Mouse (Mus musculus) forebrain, postnatal 0 days (tissue): ENCODE data around the gene Ttc4. TPM values are rescaled to one million over a fixed set of nuclear protein-coding genes. Genes with fewer than 3 reads are reported as not detected.

Source experiments
- ATAC-seq: fragments of 200-750 bp; cut with Nextera tagmentation; 2 replicates; pipeline ENCODE4 v1.8.0; 2017; ENCODE audit warnings: mild to moderate bottlenecking, moderate library complexity
- DNase-seq: peaks from one replicate; pipeline ENCODE4 v3.0.0-alpha.2; 2015
- H3K27ac ChIP-seq: fragments of 300-500 bp; sonication (generic); 2 replicates; pipeline ENCODE4 v1.5.1; 2014; ENCODE audit warnings: low read depth, mild to moderate bottlenecking, antibody characterized with exemption, low read length, moderate library complexity, mixed read lengths
- H3K27me3 ChIP-seq: fragments of 300-500 bp; sonication (generic); 2 replicates; pipeline ENCODE4 v1.6.1; 2014; ENCODE audit warnings: mild to moderate bottlenecking, low read length, mixed read lengths; ENCODE audit not compliant: insufficient read depth
- H3K36me3 ChIP-seq: fragments of 300-500 bp; sonication (generic); 2 replicates; pipeline ENCODE4 v1.6.1; 2014; ENCODE audit warnings: mild to moderate bottlenecking, moderate library complexity; ENCODE audit not compliant: insufficient read depth
- H3K4me1 ChIP-seq: fragments of 300-500 bp; sonication (generic); 2 replicates; pipeline ENCODE4 v1.6.1; 2014; ENCODE audit warnings: antibody characterized with exemption; ENCODE audit not compliant: insufficient read depth
- H3K4me2 ChIP-seq: fragments of 300-500 bp; sonication (generic); 2 replicates; pipeline ENCODE4 v1.6.1; 2014; ENCODE audit warnings: low read depth, mild to moderate bottlenecking, moderate library complexity
- H3K4me3 ChIP-seq: fragments of 300-500 bp; sonication (generic); 2 replicates; pipeline ENCODE4 v1.5.1; 2014; ENCODE audit warnings: low read depth, low read length, mixed read lengths
- H3K9ac ChIP-seq: fragments of 300-500 bp; sonication (generic); 2 replicates; pipeline ENCODE4 v1.6.1; 2014; ENCODE audit warnings: mild to moderate bottlenecking
- H3K9me3 ChIP-seq: fragments of 300-500 bp; sonication (generic); 2 replicates; pipeline ENCODE4 v1.6.1; 2016; ENCODE audit warnings: low read length
- CTCF ChIP-seq: sonication (generic); IDR thresholded peaks from 2 replicates; pipeline ENCODE4 v1.5.1; 2016; ENCODE audit warnings: antibody characterized with exemption, control low read depth, low read depth
- WGBS: fragments of 180-500 bp; shearing (Covaris S2); extraction: QIAGEN DNeasy Blood & Tissue Kit; methylation state at CpG from one replicate; pipeline ENCODE4 v1.1.7; 2014; 5-methylcytosine and 5-hydroxymethylcytosine counted together
- polyA plus RNA-seq: library from polyadenylated mRNA; unstranded; fragments of >200 nt; fragmentation: Nextera tagmentation; extraction: Ambion mirVana; gene quantifications from 2 replicates; pipeline ENCODE4 v1.2.1, GENCODE M21; 2015
- total RNA-seq: library from RNA; depleted of rRNA; stranded (reverse); fragments of >200 nt; gene quantifications from 2 replicates; pipeline ENCODE4 v1.2.3, GENCODE M21; 2014

The Ttc4 gene
- total and polyA plus RNA-seq, 2 experiments from 2014 or later = 89.1 to 108 TPM

DNA sequence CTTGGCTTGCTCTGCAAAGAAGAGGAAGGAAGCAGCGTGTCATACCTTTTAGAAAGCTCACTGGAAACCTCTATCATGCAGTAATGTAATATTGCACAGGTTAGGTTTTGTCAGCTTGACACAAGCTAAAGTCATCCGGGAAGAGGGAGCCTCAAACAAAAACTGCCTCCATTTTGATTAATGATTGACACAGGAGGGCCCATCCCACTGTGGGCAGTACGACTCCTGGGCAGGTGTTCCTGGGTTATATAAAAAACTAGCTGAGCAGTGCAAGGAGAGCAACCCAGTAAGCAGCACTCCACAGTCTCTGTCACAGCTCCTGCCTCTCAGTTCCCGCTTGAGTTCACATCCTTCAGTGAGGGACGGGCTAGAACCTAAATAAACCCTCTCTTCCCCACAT, 2.0 kb downstream of the Ttc4 start:
- no peak for TF ChIP-seq CTCF
- no peaks in the 10 kb centered on the region for H3K9me3 ChIP-seq
- peaks cover 40% of the 10 kb centered on the region for H3K36me3 ChIP-seq
- DNase-seq (no peak), ATAC-seq (no peak)
- no peak overlapping the region for H3K9ac ChIP-seq
- no peak overlapping the region for H3K4me3 ChIP-seq
- no peak overlapping the region for H3K27ac ChIP-seq
- H3K4me1 ChIP-seq = peaks cover 6% of the 10 kb centered on the region; the same call in 1 of the 2 replicates
- 95% methylated on average over 5 of the region's 5 CpGs for WGBS
- no peaks in the 10 kb centered on the region for H3K27me3 ChIP-seq
- H3K4me2 ChIP-seq = no peak overlapping the region

DNA sequence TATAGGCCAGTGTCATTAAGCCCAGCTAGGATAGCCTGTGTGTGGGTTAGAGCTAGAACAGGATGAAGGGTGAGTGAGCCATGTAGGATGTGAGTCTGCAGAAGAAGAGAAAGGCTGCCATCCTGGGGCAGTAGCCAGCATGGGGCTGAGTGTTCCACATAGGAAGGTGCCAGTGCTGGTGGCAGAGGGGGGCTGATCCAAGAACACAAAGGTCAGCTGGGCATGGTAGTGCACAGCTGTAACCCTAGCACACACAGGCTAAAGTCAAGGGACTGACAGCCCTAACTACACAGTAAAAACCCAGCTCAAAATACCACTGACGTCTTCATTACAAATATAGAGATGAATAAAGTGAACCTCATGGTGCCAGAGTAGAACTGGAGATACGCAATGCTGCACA, 12.2 kb downstream of the Ttc4 start:
- no peaks in the 10 kb centered on the region for H3K27me3 ChIP-seq
- H3K36me3 ChIP-seq = peaks cover 95% of the 10 kb centered on the region
- no peak for ATAC-seq
- 98% methylated on average over 2 of the region's 2 CpGs for WGBS
- no peaks in the 10 kb centered on the region for H3K4me1 ChIP-seq
- DNase-seq = no peak
- H3K9ac ChIP-seq = no peak overlapping the region
- no peak overlapping the region for H3K4me2 ChIP-seq
- no peak for TF ChIP-seq CTCF
- no peaks in the 10 kb centered on the region for H3K9me3 ChIP-seq
- H3K4me3 ChIP-seq = no peak overlapping the region
- no peak overlapping the region for H3K27ac ChIP-seq

DNA sequence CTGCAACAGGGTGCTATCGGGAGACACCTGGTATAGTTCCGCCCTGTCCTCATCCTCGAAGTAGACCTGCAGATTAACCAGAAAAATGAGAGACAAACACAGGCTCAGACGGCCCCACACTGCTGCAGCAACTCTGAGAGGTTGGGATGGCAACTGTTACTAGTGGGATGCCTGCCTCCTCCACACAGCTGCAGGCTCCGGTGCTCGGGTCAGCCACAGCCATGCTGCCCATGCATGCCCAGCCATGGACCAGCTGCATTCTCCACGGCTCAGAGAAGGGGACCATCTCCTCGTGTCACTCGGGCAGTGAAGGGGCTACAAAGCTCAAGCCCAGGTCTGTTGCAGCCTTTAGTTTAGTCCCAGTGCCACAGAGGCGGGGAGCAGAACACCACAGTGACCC, 13.1 kb downstream of the Ttc4 start:
- Histone ChIP-seq H3K4me2 (no peak overlapping the region), H3K9ac (no peak overlapping the region), H3K9me3 (no peaks in the 10 kb centered on the region), H3K36me3 (peaks cover 95% of the 10 kb centered on the region), H3K27me3 (no peaks in the 10 kb centered on the region), H3K4me3 (no peak overlapping the region), H3K27ac (no peak overlapping the region), H3K4me1 (no peaks in the 10 kb centered on the region)
- TF ChIP-seq CTCF = no peak
- ATAC-seq = no peak
- 93% methylated on average over 10 of the region's 10 CpGs for WGBS
- DNase-seq = no peak

DNA sequence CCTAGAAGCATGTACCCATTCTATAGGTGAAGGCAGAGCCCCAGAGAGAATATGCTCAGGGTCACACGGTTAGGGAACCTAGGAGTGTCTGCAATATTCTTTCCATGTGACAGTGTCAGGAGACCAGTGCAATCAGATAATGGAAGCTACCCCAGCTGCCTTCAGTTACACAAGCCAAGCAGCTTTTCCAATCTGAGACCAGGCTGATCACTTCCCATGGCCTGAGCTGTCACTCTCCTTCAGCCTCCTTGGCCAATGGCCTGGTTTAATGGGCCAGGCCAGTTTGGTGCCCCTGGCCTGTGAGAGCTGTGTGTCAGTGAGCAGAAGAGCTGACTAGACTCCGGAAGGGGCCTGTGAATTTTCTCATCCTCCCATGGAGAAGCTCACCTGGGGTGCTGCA, 13.5 kb downstream of the Ttc4 start:
- DNase-seq (no peak), ATAC-seq (no peak)
- Histone ChIP-seq H3K4me1 (no peaks in the 10 kb centered on the region), H3K27ac (no peak overlapping the region), H3K4me3 (no peak overlapping the region), H3K27me3 (no peaks in the 10 kb centered on the region), H3K36me3 (peaks cover 95% of the 10 kb centered on the region), H3K9ac (no peak overlapping the region), H3K4me2 (no peak overlapping the region), H3K9me3 (no peaks in the 10 kb centered on the region)
- 97% methylated on average over 2 of the region's 2 CpGs for WGBS
- no peak for TF ChIP-seq CTCF

DNA sequence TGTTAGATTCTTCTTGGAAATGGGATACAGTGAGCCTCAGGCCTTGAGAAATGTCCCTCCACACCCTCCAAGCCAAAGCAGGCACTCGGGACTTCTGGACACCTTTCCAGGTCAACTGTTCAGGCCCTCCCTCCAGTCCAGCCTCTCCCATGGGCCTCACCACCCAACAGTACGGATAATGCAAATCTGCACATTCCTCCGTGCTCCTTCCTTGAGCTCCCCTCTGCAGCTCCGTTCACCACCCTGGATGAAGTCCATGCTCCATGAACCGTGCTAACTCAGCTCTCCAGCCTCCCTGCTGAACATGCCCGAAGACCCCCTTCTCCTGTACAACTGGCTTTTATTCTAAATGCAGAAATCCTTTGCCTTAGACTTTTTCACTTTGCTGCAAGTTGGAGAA, 14.0 kb downstream of the Ttc4 start:
- ATAC-seq = no peak
- Histone ChIP-seq H3K36me3 (peaks cover 95% of the 10 kb centered on the region), H3K4me1 (no peaks in the 10 kb centered on the region)

DNA sequence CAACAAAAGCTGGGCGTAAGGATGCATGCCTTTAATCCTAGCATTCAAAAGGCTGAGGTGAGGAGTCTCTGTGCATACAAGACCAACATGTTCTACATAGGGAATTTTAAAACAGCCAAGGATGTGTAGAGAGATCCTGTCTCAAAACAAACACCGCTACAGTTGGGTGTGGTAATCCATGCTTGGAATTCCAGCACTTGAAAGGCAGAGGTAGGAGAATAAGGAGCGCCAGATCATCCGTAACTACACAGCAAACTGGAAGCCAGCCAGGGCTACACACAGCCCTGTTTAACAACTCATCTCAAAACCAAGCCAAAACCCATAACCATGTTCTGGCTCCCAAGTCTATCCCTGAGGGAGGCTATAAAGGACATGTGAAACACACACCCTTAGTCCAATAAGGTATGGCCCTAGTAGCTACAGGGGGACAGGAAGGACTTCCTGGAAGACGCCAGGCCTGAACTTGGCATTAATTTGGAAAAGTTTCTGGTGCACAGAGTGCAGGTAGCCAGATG, 14.7 kb downstream of the Ttc4 start:
- no peak for TF ChIP-seq CTCF
- DNase-seq (no peak), ATAC-seq (no peak)
- no peaks in the 10 kb centered on the region for H3K4me1 ChIP-seq
- H3K27ac ChIP-seq = no peak overlapping the region
- WGBS = 84% methylated on average over 5 of the region's 5 CpGs
- no peaks in the 10 kb centered on the region for H3K9me3 ChIP-seq
- H3K36me3 ChIP-seq = peaks cover 95% of the 10 kb centered on the region
- no peak overlapping the region for H3K4me2 ChIP-seq
- no peaks in the 10 kb centered on the region for H3K27me3 ChIP-seq
- H3K9ac ChIP-seq = no peak overlapping the region
- no peak overlapping the region for H3K4me3 ChIP-seq

More for the DNA sequence above, 14.0 kb downstream of the Ttc4 start:
- Histone ChIP-seq H3K4me2 (no peak overlapping the region), H3K27ac (no peak overlapping the region), H3K9ac (no peak overlapping the region), H3K9me3 (no peaks in the 10 kb centered on the region), H3K27me3 (no peaks in the 10 kb centered on the region), H3K4me3 (no peak overlapping the region)
- no peak for TF ChIP-seq CTCF
- 92% methylated on average over 6 of the region's 6 CpGs for WGBS
- DNase-seq = no peak

DNA sequence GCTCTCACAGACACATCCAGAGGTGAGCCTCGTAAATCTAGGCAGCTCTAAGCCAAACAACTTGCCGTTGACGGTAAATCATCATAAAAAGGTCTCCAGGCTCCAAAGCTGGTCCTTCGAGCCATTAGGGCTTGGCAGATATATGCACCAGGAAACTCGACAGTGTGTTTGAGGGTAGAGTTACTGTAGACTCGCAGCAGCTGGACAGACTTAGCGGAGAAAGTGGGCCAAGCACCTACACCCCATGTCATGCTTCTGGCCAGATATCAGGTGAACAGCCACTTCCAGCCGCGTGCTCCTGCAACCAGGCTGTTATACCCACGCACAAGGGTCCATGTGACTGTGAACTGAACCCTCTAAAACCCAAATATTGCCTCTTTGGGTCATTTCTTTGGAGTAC, 23.1 kb downstream of the Ttc4 start:
- H3K9me3 ChIP-seq = no peaks in the 10 kb centered on the region
- H3K4me3 ChIP-seq = no peak overlapping the region
- WGBS = 93% methylated on average over 10 of the region's 10 CpGs
- no peak for ATAC-seq
- no peak overlapping the region for H3K27ac ChIP-seq
- peaks cover 7% of the 10 kb centered on the region for H3K4me1 ChIP-seq
- TF ChIP-seq CTCF = no peak
- no peak overlapping the region for H3K4me2 ChIP-seq
- H3K9ac ChIP-seq = no peak overlapping the region
- H3K36me3 ChIP-seq = peaks cover 40% of the 10 kb centered on the region
- H3K27me3 ChIP-seq = no peaks in the 10 kb centered on the region
- no peak for DNase-seq

DNA sequence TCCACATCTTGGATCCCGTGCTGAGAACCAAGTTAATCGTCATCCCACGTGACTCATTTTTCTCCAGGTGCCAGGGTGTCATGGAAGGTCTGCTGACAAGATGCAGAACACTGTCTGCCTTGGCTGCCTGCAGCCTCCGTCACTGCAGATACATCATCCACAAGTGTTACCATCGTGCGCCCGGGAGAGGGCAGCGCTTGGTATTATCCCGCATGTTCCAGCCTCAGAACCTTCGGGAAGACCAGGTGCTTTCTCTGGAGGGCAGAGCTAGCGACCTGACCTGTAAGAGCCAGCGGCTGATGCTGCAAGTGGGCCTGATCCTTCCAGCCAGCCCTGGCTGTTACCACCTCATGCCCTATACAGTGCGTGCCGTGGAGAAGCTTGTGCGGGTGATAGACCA, 25.7 kb downstream of the Ttc4 start:
- H3K36me3 ChIP-seq = peaks cover 26% of the 10 kb centered on the region
- H3K27ac ChIP-seq = no peak overlapping the region
- peaks cover 7% of the 10 kb centered on the region for H3K4me1 ChIP-seq
- no peak for TF ChIP-seq CTCF
- H3K9me3 ChIP-seq = no peaks in the 10 kb centered on the region
- 93% methylated on average over 15 of the region's 15 CpGs for WGBS
- H3K4me2 ChIP-seq = no peak overlapping the region
- no peak overlapping the region for H3K9ac ChIP-seq
- no peak for DNase-seq
- ATAC-seq = no peak
- H3K27me3 ChIP-seq = no peaks in the 10 kb centered on the region
- H3K4me3 ChIP-seq = no peak overlapping the region
